Mouse (Mus musculus) adrenal gland (tissue): Measurements from ENCODE around the gene Zfp961.
"Not testable (repeated sequence)": the region's sequence is repeated elsewhere in the genome, so short reads cannot be mapped to it uniquely, and the experiment has no call there.

ENCODE experiments used
- intact Hi-C: fragments of 180-260 bp; cut with DNase I; formaldehyde crosslinking; loops from one replicate; pipeline ENCODE4 v1.15.1; 2025
- long read RNA-seq, 2 experiments: library from polyadenylated mRNA; unstranded; transcript quantifications; one replicate each; pipeline ENCODE4 v2.0.0; 2020; ENCODE audit warnings: borderline replicate concordance in 1 of 2; ENCODE audit not compliant: insufficient replicate concordance in 1 of 2

Gene Zfp961
- long read RNA-seq, experiment 1, partial matches to known transcripts, result 1 of 10 reads
- long read RNA-seq, experiment 1, other reads (novel, unspliced or antisense), result 1 of 10 reads
- long read RNA-seq, experiment 2, partial matches to known transcripts, result 0 of 4 reads
- long read RNA-seq, experiment 2, other reads (novel, unspliced or antisense), result 0 of 4 reads

- intact Hi-C loops, result no loop called here
Observed at GRCm38 (mm10) chr8:71950482-71951221, at the start of gene Zfp961. TSS of gene Zfp961 (plus strand) at chr8:71951038.

GRCm38 (mm10) chr8:71903084-71903483 is 47.8 kb upstream of the Zfp961 start:
- intact Hi-C loops, result not testable (repeated sequence)

GRCm38 (mm10) chr8:71906809-71907208 is 44.0 kb upstream of the Zfp961 start:
- intact Hi-C loops, result loop anchor here (5.0 kb wide), 1 partner anchor 65 kb away; no protein-coding TSS in a partner anchor

GRCm38 (mm10) chr8:71907798-71908257 is 43.0 kb upstream of the Zfp961 start:
- intact Hi-C loops, result loop anchor here (5.0 kb wide), 1 partner anchor 64 kb away; no protein-coding TSS in a partner anchor

- intact Hi-C loops, result loop anchor here (5.0 kb wide), 1 partner anchor 64 kb away; no protein-coding TSS in a partner anchor
Observed at GRCm38 (mm10) chr8:71908309-71909261, 42.3 kb upstream of the Zfp961 start, which contains the start of the genes Zfp882 and Zfp617. TSS of gene Zfp882 (plus strand) at chr8:71908608. TSS of gene Zfp617 (plus strand) at chr8:71908635.

- intact Hi-C loops, result no loop called here
Observed at GRCm38 (mm10) chr8:71912286-71912685, 38.6 kb upstream of the Zfp961 start.

- intact Hi-C loops, result no loop called here
Observed at GRCm38 (mm10) chr8:71922567-71923401, 28.1 kb upstream of the Zfp961 start.

- intact Hi-C loops, result loop anchor here (5.0 kb wide), 1 partner anchor 37 kb away; no protein-coding TSS in a partner anchor
Observed at GRCm38 (mm10) chr8:71925791-71926190, 25.0 kb upstream of the Zfp961 start.

GRCm38 (mm10) chr8:71926551-71926950 is 24.3 kb upstream of the Zfp961 start:
- intact Hi-C loops, result loop anchor here (5.0 kb wide), 1 partner anchor 36 kb away; no protein-coding TSS in a partner anchor

- intact Hi-C loops, result loop anchor here (5.0 kb wide), 1 partner anchor 35 kb away; no protein-coding TSS in a partner anchor
Observed at GRCm38 (mm10) chr8:71927779-71928178, 23.1 kb upstream of the Zfp961 start.

GRCm38 (mm10) chr8:71938037-71938436 is 12.8 kb upstream of the Zfp961 start:
- intact Hi-C loops, result not testable (repeated sequence)

GRCm38 (mm10) chr8:71940293-71941208 is 10.3 kb upstream of the Zfp961 start:
- intact Hi-C loops, result no loop called here

- intact Hi-C loops, result no loop called here
Observed at GRCm38 (mm10) chr8:71941776-71942175, 9.1 kb upstream of the Zfp961 start.

GRCm38 (mm10) chr8:71948624-71949023 is 2.2 kb upstream of the Zfp961 start:
- intact Hi-C loops, result no loop called here

- intact Hi-C loops, result no loop called here
Observed at GRCm38 (mm10) chr8:71951436-71952161, 761 bp downstream of the Zfp961 start.

GRCm38 (mm10) chr8:71952489-71952888 is 1.7 kb downstream of the Zfp961 start:
- intact Hi-C loops, result no loop called here

GRCm38 (mm10) chr8:71952961-71953700 is 2.3 kb downstream of the Zfp961 start:
- intact Hi-C loops, result not testable (repeated sequence)

GRCm38 (mm10) chr8:71954666-71955065 is 3.8 kb downstream of the Zfp961 start:
- intact Hi-C loops, result no loop called here
